Mouse (Mus musculus): ENCODE results near the gene Ptpn7. TPM values are rescaled to one million over a fixed set of nuclear protein-coding genes. Genes with fewer than 3 reads are reported as not detected.
A peak's percentile ranks its signal among the peaks of the same experiment; 100 is the strongest.

Ptpn7 gene
- total and polyA plus RNA-seq, 3 experiments, result 202 to 215 TPM; not detected in 1

GRCm38 (mm10) chr1:135105951-135106350 lies 26.5 kb upstream of the Ptpn7 start:
- H3K4me3 ChIP-seq (ENCODE audit: control insufficient read depth in 1 of 2, insufficient read depth in 1 of 2, low read depth in 2 of 2, low read length in 2 of 2), result peak overlapping the region; percentile 20 to 40; a peak in 3 of 4 replicates
- peak; percentile 85 for DNase-seq (ENCODE audit: low read depth, low spot score)
- no peaks in the 10 kb centered on the region for H3K9me3 ChIP-seq (replicated peaks; ENCODE audit: insufficient read depth, low read length)
- H3K27ac ChIP-seq (ENCODE audit: control insufficient read depth, low read depth, low read length), result no peak overlapping the region
- no peaks in the 10 kb centered on the region for H3K79me2 ChIP-seq (ENCODE audit: control insufficient read depth, insufficient read depth, low read length, poor library complexity)
- H3K9ac ChIP-seq (ENCODE audit: control insufficient read depth, low read depth, low read length, poor library complexity, severe bottlenecking), result peak overlapping the region; percentile 14; the same call in 1 of the 2 replicates
- H3K36me3 ChIP-seq (ENCODE audit: control insufficient read depth in 1 of 2, insufficient read depth in 2 of 2, low read length in 2 of 2), result 0 out of 4 replicates have a peak, but pooled peaks cover 0 to 4% of the 10 kb centered on the region in 2 experiments
- H3K4me1 ChIP-seq (ENCODE audit: control insufficient read depth in 1 of 2, insufficient read depth in 2 of 2, low read length in 2 of 2), result peaks cover 0 to 6% of the 10 kb centered on the region in 2 experiments; a peak in 1 of 4 replicates
- no peaks in the 10 kb centered on the region for H3K27me3 ChIP-seq (ENCODE audit: control insufficient read depth in 1 of 2, insufficient read depth in 2 of 2, low read length in 2 of 2)
- peak; percentile 58 for TF ChIP-seq ZC3H11A (IDR thresholded peaks at IDR 0.05; ENCODE audit: low read depth, low read length)
- TF ChIP-seq SIN3A (IDR thresholded peaks at IDR 0.05; ENCODE audit: low read length), result peak; percentile 45; the same call in 1 of the 2 replicates
- peak; percentile 69 for TF ChIP-seq RAD21 (IDR thresholded peaks at IDR 0.05; ENCODE audit: low read depth, low read length)
- no peak for TF ChIP-seq NELFE (IDR thresholded peaks at IDR 0.05; ENCODE audit: low read depth, low read length)
- peak; percentile 78 for TF ChIP-seq SMC3 (IDR thresholded peaks at IDR 0.05; ENCODE audit: low read depth, low read length)
- TF ChIP-seq MAZ (IDR thresholded peaks at IDR 0.05; ENCODE audit: low read depth, low read length), result peak; percentile 34; the same call in 1 of the 2 replicates
- TF ChIP-seq CTCF (IDR thresholded peaks at IDR 0.05 in 2 of 3, conservative IDR thresholded peaks at IDR 0.05 in 1 of 3; ENCODE audit: control insufficient read depth in 1 of 3, insufficient read depth in 1 of 3, low read depth in 2 of 3, low read length in 3 of 3, poor library complexity in 1 of 3, severe bottlenecking in 1 of 3), result peak; percentile 75 to 93 (median 84)
- TF ChIP-seq GABPA (IDR thresholded peaks at IDR 0.05; ENCODE audit: low read depth, low read length), result no peak

- Histone ChIP-seq H3K27me3 (ENCODE audit: control insufficient read depth in 1 of 2, insufficient read depth in 2 of 2, low read length in 2 of 2) (no peaks in the 10 kb centered on the region), H3K9me3 (replicated peaks; ENCODE audit: insufficient read depth, low read length) (no peaks in the 10 kb centered on the region), H3K4me3 (ENCODE audit: control insufficient read depth in 1 of 2, insufficient read depth in 1 of 2, low read depth in 2 of 2, low read length in 2 of 2) (no peak overlapping the region), H3K36me3 (ENCODE audit: control insufficient read depth in 1 of 2, insufficient read depth in 2 of 2, low read length in 2 of 2) (0 out of 4 replicates have a peak, but pooled peaks cover 0 to 4% of the 10 kb centered on the region in 2 experiments), H3K4me1 (ENCODE audit: control insufficient read depth in 1 of 2, insufficient read depth in 2 of 2, low read length in 2 of 2) (peaks cover 0 to 6% of the 10 kb centered on the region in 2 experiments; a peak in 1 of 4 replicates), H3K27ac (ENCODE audit: control insufficient read depth, low read depth, low read length) (no peak overlapping the region), H3K79me2 (ENCODE audit: control insufficient read depth, insufficient read depth, low read length, poor library complexity) (no peaks in the 10 kb centered on the region), H3K9ac (ENCODE audit: control insufficient read depth, low read depth, low read length, poor library complexity, severe bottlenecking) (no peak overlapping the region)
- peak; percentile 37 for DNase-seq (ENCODE audit: low read depth, low spot score)
- no peak for TF ChIP-seq SIN3A (IDR thresholded peaks at IDR 0.05; ENCODE audit: low read length)
- peak; percentile 40 to 58 (median 54); a peak in 5 of 6 replicates for TF ChIP-seq CTCF (IDR thresholded peaks at IDR 0.05 in 2 of 3, conservative IDR thresholded peaks at IDR 0.05 in 1 of 3; ENCODE audit: control insufficient read depth in 1 of 3, insufficient read depth in 1 of 3, low read depth in 2 of 3, low read length in 3 of 3, poor library complexity in 1 of 3, severe bottlenecking in 1 of 3)
- 0 out of 2 replicates have a peak, but pooled peaks have one; percentile 6 for TF ChIP-seq ZC3H11A (IDR thresholded peaks at IDR 0.05; ENCODE audit: low read depth, low read length)
- TF ChIP-seq SMC3 (IDR thresholded peaks at IDR 0.05; ENCODE audit: low read depth, low read length), result peak; percentile 31; the same call in 1 of the 2 replicates
- TF ChIP-seq RAD21 (IDR thresholded peaks at IDR 0.05; ENCODE audit: low read depth, low read length), result peak; percentile 28
- TF ChIP-seq ZMIZ1 (IDR thresholded peaks at IDR 0.05; ENCODE audit: low read depth, low read length), result no peak
- no peak for TF ChIP-seq POLR2AphosphoS5 (IDR thresholded peaks at IDR 0.05; ENCODE audit: borderline replicate concordance, low read depth, low read length)
These were observed 23.9 kb upstream of the Ptpn7 start for GRCm38 (mm10) chr1:135108611-135109010.

GRCm38 (mm10) chr1:135110075-135110474 lies 22.4 kb upstream of the Ptpn7 start:
- H3K36me3 ChIP-seq (ENCODE audit: control insufficient read depth in 1 of 2, insufficient read depth in 2 of 2, low read length in 2 of 2), result 0 out of 4 replicates have a peak, but pooled peaks cover 0 to 4% of the 10 kb centered on the region in 2 experiments
- H3K27me3 ChIP-seq (ENCODE audit: control insufficient read depth in 1 of 2, insufficient read depth in 2 of 2, low read length in 2 of 2), result no peaks in the 10 kb centered on the region
- no peak overlapping the region for H3K27ac ChIP-seq (ENCODE audit: control insufficient read depth, low read depth, low read length)
- no peaks in the 10 kb centered on the region for H3K79me2 ChIP-seq (ENCODE audit: control insufficient read depth, insufficient read depth, low read length, poor library complexity)
- peaks cover 0 to 6% of the 10 kb centered on the region in 2 experiments; a peak in 1 of 4 replicates for H3K4me1 ChIP-seq (ENCODE audit: control insufficient read depth in 1 of 2, insufficient read depth in 2 of 2, low read length in 2 of 2)
- no peak overlapping the region for H3K9ac ChIP-seq (ENCODE audit: control insufficient read depth, low read depth, low read length, poor library complexity, severe bottlenecking)
- H3K4me3 ChIP-seq (ENCODE audit: control insufficient read depth in 1 of 2, insufficient read depth in 1 of 2, low read depth in 2 of 2, low read length in 2 of 2), result no peak overlapping the region
- DNase-seq (ENCODE audit: low read depth, low spot score), result peak; percentile 59
- no peaks in the 10 kb centered on the region for H3K9me3 ChIP-seq (replicated peaks; ENCODE audit: insufficient read depth, low read length)
- no peak for TF ChIP-seq MYC (IDR thresholded peaks at IDR 0.05; ENCODE audit: low read depth, low read length)
- TF ChIP-seq POLR2AphosphoS5 (IDR thresholded peaks at IDR 0.05; ENCODE audit: borderline replicate concordance, low read depth, low read length), result no peak
- TF ChIP-seq NRF1 (IDR thresholded peaks at IDR 0.05; ENCODE audit: insufficient read depth, low read depth, low read length, poor library complexity, severe bottlenecking), result no peak
- TF ChIP-seq MAFK (IDR thresholded peaks at IDR 0.05; ENCODE audit: borderline replicate concordance, low read depth, low read length), result no peak
- TF ChIP-seq HCFC1 (IDR thresholded peaks at IDR 0.05; ENCODE audit: low read depth, low read length), result no peak
- peak; percentile 73 to 96 (median 80) for TF ChIP-seq CTCF (IDR thresholded peaks at IDR 0.05 in 2 of 3, conservative IDR thresholded peaks at IDR 0.05 in 1 of 3; ENCODE audit: control insufficient read depth in 1 of 3, insufficient read depth in 1 of 3, low read depth in 2 of 3, low read length in 3 of 3, poor library complexity in 1 of 3, severe bottlenecking in 1 of 3)
- TF ChIP-seq TAL1 (IDR thresholded peaks at IDR 0.05; ENCODE audit: low read length), result no peak
- TF ChIP-seq TBP (IDR thresholded peaks at IDR 0.05; ENCODE audit: low read depth, low read length), result no peak
- no peak for TF ChIP-seq RCOR1 (IDR thresholded peaks at IDR 0.05; ENCODE audit: low read depth, low read length)
- TF ChIP-seq MAZ (IDR thresholded peaks at IDR 0.05; ENCODE audit: low read depth, low read length), result no peak
- TF ChIP-seq POLR2AphosphoS2 (IDR thresholded peaks at IDR 0.05; ENCODE audit: low read length), result no peak
- TF ChIP-seq MYB (IDR thresholded peaks at IDR 0.05; ENCODE audit: low read depth, low read length), result no peak
- TF ChIP-seq SMC3 (IDR thresholded peaks at IDR 0.05; ENCODE audit: low read depth, low read length), result peak; percentile 69
- TF ChIP-seq NELFE (IDR thresholded peaks at IDR 0.05; ENCODE audit: low read depth, low read length), result no peak
- TF ChIP-seq RAD21 (IDR thresholded peaks at IDR 0.05; ENCODE audit: low read depth, low read length), result peak; percentile 55
- no peak for TF ChIP-seq ZKSCAN1 (IDR thresholded peaks at IDR 0.05; ENCODE audit: low read depth, low read length)
- no peak for TF ChIP-seq CHD2 (IDR thresholded peaks at IDR 0.05; ENCODE audit: low read length)
